In the genomic region with DNA sequence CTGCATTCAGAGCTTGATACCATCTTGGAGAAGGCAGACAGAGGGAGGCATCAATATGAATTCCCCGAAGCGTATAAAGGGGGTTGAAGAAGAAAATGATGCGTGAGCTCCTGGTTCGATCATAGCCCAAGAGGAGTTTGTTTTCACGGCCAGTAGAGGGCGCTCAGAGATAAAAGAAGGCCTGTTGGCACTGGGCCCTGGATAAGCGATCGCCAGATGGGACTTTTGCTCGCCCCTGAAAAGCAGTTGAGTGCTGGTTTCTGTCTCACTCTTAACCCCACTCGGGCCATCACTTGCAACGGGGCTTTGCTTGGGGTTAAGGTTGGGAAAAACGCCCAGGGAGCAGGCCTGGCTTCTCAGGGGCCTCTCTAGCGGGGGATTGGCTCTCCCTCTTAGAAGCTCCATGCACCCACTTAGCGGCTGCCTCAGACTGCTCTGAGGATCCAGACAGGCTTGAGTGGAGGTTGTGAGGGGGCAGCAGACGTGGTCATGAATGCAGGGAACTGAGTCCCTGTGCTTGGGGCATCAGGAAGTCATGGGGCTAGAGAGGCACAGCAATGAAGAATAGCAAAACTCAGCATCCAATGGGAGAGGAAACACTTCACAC, we compare ENCODE assay signal across 8 mouse cellular contexts. TPM values are rescaled to one million over a fixed set of nuclear protein-coding genes. Genes with fewer than 3 reads are reported as not detected.
A peak's percentile ranks its signal among the peaks of the same experiment; 100 is the strongest.
DNase-seq lines count a peak whose midpoint lies in the region; ATAC-seq and TF ChIP-seq lines count a peak whose summit lies in the region.

No protein-coding gene starts in this region.

- H3K9ac ChIP-seq in embryonic facial prominence, embryonic 11.5 days (replicated peaks; ENCODE audit: low read length) = no peak overlapping the region
- H3K9ac ChIP-seq in kidney, embryonic 15.5 days = 0 out of 2 replicates have a peak overlapping the region, but pooled peaks have one; percentile 9
- H3K9ac ChIP-seq in liver, embryonic 12.5 days = no peak overlapping the region

- 18% methylated on average over 15 of the region's 15 CpGs for WGBS in embryonic facial prominence, embryonic 11.5 days
- 15% methylated on average over 15 of the region's 15 CpGs for WGBS in heart, embryonic 10.5 days
- WGBS in kidney, embryonic 15.5 days = 13% methylated on average over 15 of the region's 15 CpGs
- 15% methylated on average over 15 of the region's 15 CpGs for WGBS in liver, embryonic 12.5 days (ENCODE audit: insufficient replicate concordance)

- no peaks in the 10 kb centered on the region for H3K9me3 ChIP-seq in embryonic facial prominence, embryonic 11.5 days (replicated peaks; ENCODE audit: control insufficient read depth, low read length)
- H3K9me3 ChIP-seq in heart, embryonic 10.5 days = no peaks in the 10 kb centered on the region
- no peaks in the 10 kb centered on the region for H3K9me3 ChIP-seq in kidney, embryonic 15.5 days (replicated peaks)
- no peaks in the 10 kb centered on the region for H3K9me3 ChIP-seq in liver, embryonic 12.5 days (replicated peaks)

- H3K4me2 ChIP-seq in embryonic facial prominence, embryonic 11.5 days (ENCODE audit: low read depth, low read length) = no peak overlapping the region
- peak overlapping the region; percentile 53 for H3K4me2 ChIP-seq in kidney, embryonic 15.5 days
- H3K4me2 ChIP-seq in liver, embryonic 12.5 days = 0 out of 2 replicates have a peak overlapping the region, but pooled peaks have one; percentile 23

- no peaks in the 10 kb centered on the region for H3K36me3 ChIP-seq in embryonic facial prominence, embryonic 11.5 days (replicated peaks; ENCODE audit: control insufficient read depth, insufficient read depth, low read depth, low read length)
- peaks cover 25% of the 10 kb centered on the region for H3K36me3 ChIP-seq in heart, embryonic 10.5 days
- peaks cover 14% of the 10 kb centered on the region; the same call in 1 of the 2 replicates for H3K36me3 ChIP-seq in kidney, embryonic 15.5 days
- H3K36me3 ChIP-seq in liver, embryonic 12.5 days = peaks cover 4% of the 10 kb centered on the region
- peaks cover under 1% of the 10 kb centered on the region; the same call in 1 of the 2 replicates for H3K36me3 ChIP-seq in testis, adult 2 months (ENCODE audit: control insufficient read depth, insufficient read depth, low read length)

- no peak overlapping the region for H3K4me3 ChIP-seq in embryonic facial prominence, embryonic 11.5 days (ENCODE audit: low read depth, low read length)
- peak overlapping the region; percentile 36 for H3K4me3 ChIP-seq in heart, embryonic 10.5 days
- peak overlapping the region; percentile 20; the same call in 1 of the 2 replicates for H3K4me3 ChIP-seq in kidney, embryonic 15.5 days (replicated peaks)
- H3K4me3 ChIP-seq in liver, embryonic 12.5 days = no peak overlapping the region
- peak overlapping the region; percentile 77 for H3K4me3 ChIP-seq in testis, adult 2 months (ENCODE audit: control insufficient read depth, low read depth, low read length)

- no peaks in the 10 kb centered on the region for H3K27me3 ChIP-seq in embryonic facial prominence, embryonic 11.5 days (ENCODE audit: control insufficient read depth, insufficient read depth, low read length)
- peaks cover 9% of the 10 kb centered on the region; the same call in 1 of the 2 replicates for H3K27me3 ChIP-seq in heart, embryonic 10.5 days (ENCODE audit: insufficient read depth, poor library complexity, severe bottlenecking)
- H3K27me3 ChIP-seq in kidney, embryonic 15.5 days = no peaks in the 10 kb centered on the region
- peaks cover 3% of the 10 kb centered on the region; the same call in 1 of the 2 replicates for H3K27me3 ChIP-seq in liver, embryonic 12.5 days (replicated peaks)
- H3K27me3 ChIP-seq in testis, adult 2 months (ENCODE audit: control insufficient read depth, insufficient read depth, low read length) = no peaks in the 10 kb centered on the region

- peak; percentile 29; the same call in 1 of the 2 replicates for ATAC-seq in embryonic facial prominence, embryonic 11.5 days (replicated peaks; ENCODE audit: insufficient number of reproducible peaks, low FRiP score, low TSS enrichment, low read depth)
- peak; percentile 53; the same call in 1 of the 2 replicates for ATAC-seq in kidney, embryonic 15.5 days (replicated peaks; ENCODE audit: low FRiP score)
- no peak for ATAC-seq in liver, embryonic 12.5 days

- peak; percentile 63; the same call in 1 of the 2 replicates for TF ChIP-seq CTCF in testis, adult 2 months (IDR thresholded peaks at IDR 0.05; ENCODE audit: control insufficient read depth, insufficient read depth, insufficient replicate concordance, low read depth, low read length)

- DNase-seq in CD4-positive, CD25-positive, alpha-beta regulatory T cell, adult 2 months (ENCODE audit: low read depth, low spot score) = peak; percentile 81
- peak; percentile 60 for DNase-seq in adrenal gland, postnatal 25 days
- DNase-seq in embryonic facial prominence, embryonic 11.5 days (ENCODE audit: low spot score) = peak; percentile 87
- no peak for DNase-seq in heart, embryonic 10.5 days (ENCODE audit: low spot score)
- peak; percentile 75 for DNase-seq in neural tube, embryonic 10.5 days (ENCODE audit: extremely low spot score, low spot score)

- no peaks in the 10 kb centered on the region for H3K4me1 ChIP-seq in embryonic facial prominence, embryonic 11.5 days (ENCODE audit: control insufficient read depth, insufficient read depth, low read length)
- peaks cover 6% of the 10 kb centered on the region for H3K4me1 ChIP-seq in heart, embryonic 10.5 days
- peaks cover 4% of the 10 kb centered on the region; the same call in 1 of the 2 replicates for H3K4me1 ChIP-seq in kidney, embryonic 15.5 days
- H3K4me1 ChIP-seq in liver, embryonic 12.5 days = peaks cover 4% of the 10 kb centered on the region
- H3K4me1 ChIP-seq in testis, adult 2 months (ENCODE audit: control insufficient read depth, insufficient read depth, low read length) = peaks cover 5% of the 10 kb centered on the region

- TF ChIP-seq POLR2A in testis, adult 2 months (IDR thresholded peaks at IDR 0.05; ENCODE audit: control insufficient read depth, low read depth, low read length) = no peak

- no peak overlapping the region for H3K27ac ChIP-seq in embryonic facial prominence, embryonic 11.5 days (replicated peaks; ENCODE audit: low read depth, low read length)
- no peak overlapping the region for H3K27ac ChIP-seq in heart, embryonic 10.5 days
- H3K27ac ChIP-seq in kidney, embryonic 15.5 days = no peak overlapping the region
- no peak overlapping the region for H3K27ac ChIP-seq in liver, embryonic 12.5 days
- H3K27ac ChIP-seq in testis, adult 2 months (ENCODE audit: control insufficient read depth, insufficient read depth, low read depth, low read length) = no peak overlapping the region

RNA-seq across cellular contexts. Expression of a gene that starts 18.1 kb away (rescaled TPM):
- total RNA-seq in adrenal gland, postnatal 25 days (2021) = not detected in 2 replicates
- 0.65 and 1.7 TPM in 2 replicates for polyA plus RNA-seq in embryonic facial prominence, embryonic 11.5 days (2014; fragmentation: Nextera tagmentation; extraction: Ambion mirVana)
- polyA plus RNA-seq in heart, embryonic 10.5 days (2016; fragmentation: Nextera tagmentation; extraction: Ambion mirVana) = 11.2 and 12.5 TPM in 2 replicates
- polyA plus RNA-seq in kidney, embryonic 15.5 days (2015; fragmentation: Nextera tagmentation; extraction: Ambion mirVana) = 3.6 and 4.0 TPM in 2 replicates
- polyA plus RNA-seq in liver, embryonic 12.5 days (2016; fragmentation: Nextera tagmentation; extraction: Ambion mirVana) = 1.2 and 1.5 TPM in 2 replicates
- polyA plus RNA-seq in testis, adult 2 months (2012; rRNA removed) = not detected in 2 replicates

Comparison
In these comparisons a context has a peak if more than half of its experiments do, and no peak if none do; other contexts are left out.
1. H3K4me3 ChIP-seq: peak in heart, embryonic 10.5 days (single experiment), kidney, embryonic 15.5 days (single experiment) and testis, adult 2 months (single experiment); none in embryonic facial prominence, embryonic 11.5 days (single experiment) and liver, embryonic 12.5 days (single experiment).